Mouse (Mus musculus) midbrain, embryonic 16.5 days (tissue): ENCODE measurements at regions not wholly inside any gene's neighbourhood (a gene's known extent, or its start where the extent isn't known, plus 50 kb on each side); places are given as distances from the start of the nearest gene placed in this dataset.

Experiments used
- microRNA counts: library from miRNA; unstranded; fragments of <30 nt; microRNA quantifications from one replicate; lab custom pipeline; 2016
- microRNA-seq: library from miRNA; unstranded; fragments of <30 nt; microRNA quantifications from one replicate; pipeline ENCODE4, GENCODE M21; 2017

MicroRNAs in the stretch of these regions (microRNA counts, 519-probe panel; counts per million panel counts)
- microRNA mmu-miR-30b (lab: Ali Mortazavi, UCI) = 2,934 counts per million, percentile 86 among the panel's probes with 10 or more counts
- 2,897 counts per million, percentile 86 among the panel's probes with 10 or more counts for microRNA mmu-miR-30d (lab: Ali Mortazavi, UCI)

Small RNA genes lying in the stretch of these regions (microRNA-seq; reads per million reads assigned to microRNA genes)
- gene Mir30b (156 reads per million, percentile 58 among the genes with 10 or more reads in this experiment), gene Mir30d (8,610 reads per million, percentile 95 among the genes with 10 or more reads in this experiment)
